Mouse (Mus musculus) liver, postnatal 0 days (tissue): ENCODE results near the gene Prr18. TPM values are rescaled to one million over a fixed set of nuclear protein-coding genes. Genes with fewer than 3 reads are reported as not detected.

Experiments
- ATAC-seq: fragments of 200-750 bp; cut with Nextera tagmentation; 2 replicates; pipeline ENCODE4 v1.8.0; 2017; ENCODE audit warnings: mild to moderate bottlenecking, moderate library complexity
- DNase-seq: peaks from one replicate; pipeline ENCODE4 v3.0.0-alpha.2; 2016
- H3K27ac ChIP-seq: fragments of 300-500 bp; sonication (generic); 2 replicates; pipeline ENCODE4 v1.5.1; 2014; ENCODE audit warnings: antibody characterized with exemption, moderate library complexity, mild to moderate bottlenecking, low read depth
- H3K27me3 ChIP-seq: fragments of 300-500 bp; sonication (generic); 2 replicates; pipeline ENCODE4 v1.6.1; 2014; ENCODE audit warnings: low read length, control low read depth, mixed read lengths; ENCODE audit not compliant: insufficient read depth
- H3K36me3 ChIP-seq: fragments of 300-500 bp; sonication (generic); replicated peaks from 2 replicates; pipeline ENCODE4 v1.6.1; 2014; ENCODE audit warnings: mild to moderate bottlenecking, control low read depth, low read length, moderate library complexity, mixed read lengths; ENCODE audit not compliant: insufficient read depth
- H3K4me1 ChIP-seq: fragments of 300-500 bp; sonication (generic); 2 replicates; pipeline ENCODE4 v1.6.1; 2014; ENCODE audit warnings: antibody characterized with exemption, mild to moderate bottlenecking, control low read depth; ENCODE audit not compliant: insufficient read depth
- H3K4me2 ChIP-seq: fragments of 300-500 bp; sonication (generic); 2 replicates; pipeline ENCODE4 v1.6.1; 2014; ENCODE audit warnings: low read depth, mild to moderate bottlenecking, low read length, moderate library complexity, mixed read lengths
- H3K4me3 ChIP-seq: fragments of 300-500 bp; sonication (generic); 2 replicates; pipeline ENCODE4 v1.5.1; 2014; ENCODE audit warnings: low read depth, low read length
- H3K9ac ChIP-seq: fragments of 300-500 bp; sonication (generic); replicated peaks from 2 replicates; pipeline ENCODE4 v1.6.1; 2014; ENCODE audit warnings: mild to moderate bottlenecking, moderate library complexity
- H3K9me3 ChIP-seq: fragments of 300-500 bp; sonication (generic); 2 replicates; pipeline ENCODE4 v1.6.1; 2016; ENCODE audit warnings: mild to moderate bottlenecking, control low read depth, low read length, mixed read lengths
- CTCF ChIP-seq: sonication (generic); IDR thresholded peaks from 2 replicates; pipeline ENCODE4 v1.5.1; 2016; ENCODE audit warnings: antibody characterized with exemption, low read depth
- EP300 ChIP-seq: IDR thresholded peaks from 2 replicates; pipeline ENCODE4 v1.6.1; 2016; ENCODE audit warnings: antibody characterized with exemption, low read depth, mild to moderate bottlenecking
- WGBS: fragments of 180-500 bp; shearing (Covaris S2); extraction: QIAGEN DNeasy Blood & Tissue Kit; methylation state at CpG from one replicate; pipeline ENCODE4 v1.1.7; 2014; ENCODE audit not compliant: insufficient replicate concordance; 5-methylcytosine and 5-hydroxymethylcytosine counted together
- polyA plus RNA-seq: library from polyadenylated mRNA; unstranded; fragments of >200 nt; fragmentation: Nextera tagmentation; extraction: Ambion mirVana; gene quantifications from 2 replicates; pipeline ENCODE4 v1.2.1, GENCODE M21; 2015

The Prr18 gene
- polyA plus RNA-seq, 1 experiment from 2014 or later, result not detected

- H3K4me3 ChIP-seq, result no peak overlapping the region
- no peak overlapping the region for H3K9ac ChIP-seq
- no peak for TF ChIP-seq EP300
- peak; percentile 26 for TF ChIP-seq CTCF
- ATAC-seq, result no peak
- WGBS, result 5% methylated on average over 10 of the region's 10 CpGs
- H3K27ac ChIP-seq, result no peak overlapping the region
- H3K4me2 ChIP-seq, result no peak overlapping the region
- H3K4me1 ChIP-seq, result no peaks in the 10 kb centered on the region
- no peaks in the 10 kb centered on the region for H3K36me3 ChIP-seq
- H3K27me3 ChIP-seq, result peaks cover 32% of the 10 kb centered on the region
- DNase-seq, result no peak
- H3K9me3 ChIP-seq, result no peaks in the 10 kb centered on the region
Measured at GRCm38 (mm10) chr17:8389790-8390095, 52.5 kb downstream of the Prr18 start.

DNA sequence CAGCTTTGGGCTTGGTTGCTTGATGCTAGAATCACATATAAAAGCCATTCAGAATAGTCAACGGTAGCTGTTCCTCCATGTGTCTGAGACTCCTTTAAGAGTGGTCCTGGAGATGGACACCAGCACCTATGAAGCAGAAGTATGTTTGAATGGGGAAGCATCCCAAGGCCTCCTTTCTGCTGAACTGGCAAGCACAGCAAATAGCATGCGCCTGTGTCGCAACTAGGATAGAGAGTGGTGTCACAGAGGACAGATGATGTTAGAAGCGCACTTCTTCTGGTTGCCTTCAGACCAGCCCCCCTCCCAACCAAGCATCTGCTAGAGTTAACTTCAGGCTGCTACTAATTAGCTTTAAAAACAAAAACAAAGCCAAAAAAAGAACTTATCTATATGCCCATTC lies 53.2 kb downstream of the Prr18 start:
- no peak for ATAC-seq
- H3K9me3 ChIP-seq, result no peaks in the 10 kb centered on the region
- 54% methylated on average over 4 of the region's 4 CpGs for WGBS
- no peaks in the 10 kb centered on the region for H3K36me3 ChIP-seq
- no peaks in the 10 kb centered on the region for H3K4me1 ChIP-seq
- DNase-seq, result no peak
- no peak for TF ChIP-seq EP300
- no peak for TF ChIP-seq CTCF
- H3K27me3 ChIP-seq, result peaks cover 32% of the 10 kb centered on the region
- no peak overlapping the region for H3K27ac ChIP-seq
- no peak overlapping the region for H3K4me2 ChIP-seq
- H3K9ac ChIP-seq, result no peak overlapping the region
- H3K4me3 ChIP-seq, result no peak overlapping the region

Other genes starting within 250 kb of the Prr18 start
- gene Gm49673, start 189.7 kb upstream of the Prr18 start, polyA plus RNA-seq, result not detected in 2 replicates
- 27.0 and 28.8 TPM in 2 replicates for gene Rnaset2a, start 189.4 kb upstream of the Prr18 start, polyA plus RNA-seq
- gene Fgfr1op, start 172.0 kb upstream of the Prr18 start, polyA plus RNA-seq, result 8.2 and 8.5 TPM in 2 replicates
- 0.45 and 1.1 TPM in 2 replicates for gene Ccr6, start 101.4 kb upstream of the Prr18 start, polyA plus RNA-seq
- gene Mpc1, start 54.6 kb upstream of the Prr18 start, polyA plus RNA-seq, result 1,393 and 1,436 TPM in 2 replicates
- gene Sft2d1, start 26.4 kb upstream of the Prr18 start, polyA plus RNA-seq, result 67.6 and 67.7 TPM in 2 replicates
- not detected in 2 replicates for gene T2, start 18.5 kb downstream of the Prr18 start, polyA plus RNA-seq
- gene T, start 97.0 kb downstream of the Prr18 start, polyA plus RNA-seq, result not detected in 2 replicates
- 0.90 and 1.0 TPM in 2 replicates for gene Pde10a, start 187.9 kb downstream of the Prr18 start, polyA plus RNA-seq
- gene Gm17087, start 229.5 kb downstream of the Prr18 start, polyA plus RNA-seq, result not detected in 2 replicates